Mouse (Mus musculus) mesoderm, embryonic 11.5 days (tissue): ENCODE data around the gene Hes1.

Source experiments
- DNase-seq: peaks from one replicate; pipeline ENCODE4 v3.0.0-alpha.2; 2012; ENCODE audit warnings: low read depth, low spot score

Gene Hes1

GRCm38 (mm10) chr16:30113800-30114199 is 49.6 kb downstream of the Hes1 start:
- DNase-seq: no peak

- no peak for DNase-seq
Observed at GRCm38 (mm10) chr16:30114451-30114850, 50.3 kb downstream of the Hes1 start.
